Mouse (Mus musculus) midbrain, embryonic 11.5 days (tissue): ENCODE measurements at regions not wholly inside any gene's neighbourhood (a gene's known extent, or its start where the extent isn't known, plus 50 kb on each side); places are given as distances from the start of the nearest gene placed in this dataset.

Experiments used
- ATAC-seq: fragments of 200-750 bp; cut with Nextera tagmentation; 2 replicates; pipeline ENCODE4 v1.8.0; 2017; ENCODE audit warnings: moderate TSS enrichment, moderate library complexity; ENCODE audit not compliant: low FRiP score
- DNase-seq: peaks from one replicate; pipeline ENCODE4 v3.0.0; 2015; ENCODE audit warnings: low spot score; ENCODE audit errors: missing footprints
- H3K27ac ChIP-seq: fragments of 300-500 bp; sonication (generic); 2 replicates; pipeline ENCODE4 v1.5.1; 2014; ENCODE audit warnings: low read depth, low read length
- H3K27me3 ChIP-seq: fragments of 300-500 bp; sonication (generic); 2 replicates; pipeline ENCODE4 v1.6.1; 2014; ENCODE audit warnings: mild to moderate bottlenecking, low read length, moderate library complexity, mixed read lengths; ENCODE audit not compliant: control insufficient read depth, insufficient read depth
- H3K36me3 ChIP-seq: fragments of 300-500 bp; sonication (generic); 2 replicates; pipeline ENCODE4 v1.6.1; 2014; ENCODE audit warnings: mild to moderate bottlenecking, low read length, moderate library complexity, mixed read lengths; ENCODE audit not compliant: control insufficient read depth, insufficient read depth
- H3K4me1 ChIP-seq: fragments of 300-500 bp; sonication (generic); 2 replicates; pipeline ENCODE4 v1.6.1; 2014; ENCODE audit warnings: low read length; ENCODE audit not compliant: control insufficient read depth, insufficient read depth
- H3K4me2 ChIP-seq: fragments of 300-500 bp; sonication (generic); 2 replicates; pipeline ENCODE4 v1.6.1; 2014; ENCODE audit warnings: mild to moderate bottlenecking, moderate library complexity
- H3K4me3 ChIP-seq: fragments of 300-500 bp; sonication (generic); 2 replicates; pipeline ENCODE4 v1.5.1; 2014; ENCODE audit warnings: low read depth, low read length
- H3K9ac ChIP-seq: fragments of 300-500 bp; sonication (generic); 2 replicates; pipeline ENCODE4 v1.6.1; 2014; ENCODE audit warnings: low read length
- H3K9me3 ChIP-seq: fragments of 300-500 bp; sonication (generic); 2 replicates; pipeline ENCODE4 v1.6.1; 2016; ENCODE audit warnings: low read length; ENCODE audit not compliant: control insufficient read depth
- WGBS: fragments of 180-500 bp; shearing (Covaris S2); extraction: QIAGEN DNeasy Blood & Tissue Kit; methylation state at CpG from one replicate; pipeline ENCODE4 v1.1.7; 2014; 5-methylcytosine and 5-hydroxymethylcytosine counted together

DNA sequence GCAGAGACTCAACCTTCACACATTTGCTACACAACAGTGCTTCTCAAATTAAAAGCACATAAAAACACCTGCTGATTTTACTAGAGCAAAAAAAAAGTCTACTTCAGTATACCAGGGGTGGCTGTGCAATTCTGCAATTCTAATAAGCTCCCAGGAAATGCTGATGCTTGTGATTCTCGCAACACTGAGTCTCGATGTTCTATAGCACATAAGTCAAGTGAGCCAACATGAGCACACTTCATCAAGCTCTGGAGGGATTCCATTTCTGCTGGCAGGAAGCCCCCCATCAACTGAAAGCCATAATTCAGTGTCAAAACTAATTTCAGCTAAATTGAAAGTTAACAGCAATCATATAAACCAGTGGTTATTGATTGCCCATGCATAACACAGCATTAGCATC, 2676.7 kb upstream of the Gm6569 start:
- H3K9me3 ChIP-seq = no peaks in the 10 kb centered on the region
- no peak overlapping the region for H3K4me3 ChIP-seq
- DNase-seq = no peak
- no peak overlapping the region for H3K9ac ChIP-seq
- no peaks in the 10 kb centered on the region for H3K4me1 ChIP-seq
- WGBS = 92% methylated on average over 2 of the region's 2 CpGs
- H3K36me3 ChIP-seq = no peaks in the 10 kb centered on the region
- no peak for ATAC-seq
- no peak overlapping the region for H3K27ac ChIP-seq
- H3K4me2 ChIP-seq = no peak overlapping the region
- H3K27me3 ChIP-seq = no peaks in the 10 kb centered on the region

DNA sequence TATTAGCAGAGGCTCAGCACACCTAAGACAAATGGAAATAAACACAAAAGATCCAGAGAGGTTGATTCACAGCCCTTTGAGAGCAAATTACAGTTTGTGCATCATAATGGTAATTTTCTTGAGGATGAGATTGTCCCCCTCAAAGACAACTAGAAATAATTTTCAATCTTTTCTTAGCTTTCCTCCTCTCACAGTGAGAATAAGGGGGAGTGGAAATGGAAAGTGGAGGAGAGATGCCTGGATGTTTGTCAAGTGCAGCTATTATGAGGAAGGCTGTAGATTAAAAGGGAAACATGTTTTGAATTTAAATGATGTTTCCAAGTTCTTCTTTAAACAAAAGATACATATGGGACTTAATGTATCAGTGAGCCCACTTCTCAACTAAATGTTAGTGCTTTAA, 2672.3 kb upstream of the Gm6569 start:
- no peak overlapping the region for H3K9ac ChIP-seq
- no peaks in the 10 kb centered on the region for H3K9me3 ChIP-seq
- no peaks in the 10 kb centered on the region for H3K36me3 ChIP-seq
- no peaks in the 10 kb centered on the region for H3K27me3 ChIP-seq
- no peak overlapping the region for H3K4me2 ChIP-seq
- no peak overlapping the region for H3K27ac ChIP-seq
- H3K4me3 ChIP-seq = no peak overlapping the region
- DNase-seq = no peak
- no peak for ATAC-seq
- H3K4me1 ChIP-seq = no peaks in the 10 kb centered on the region

DNA sequence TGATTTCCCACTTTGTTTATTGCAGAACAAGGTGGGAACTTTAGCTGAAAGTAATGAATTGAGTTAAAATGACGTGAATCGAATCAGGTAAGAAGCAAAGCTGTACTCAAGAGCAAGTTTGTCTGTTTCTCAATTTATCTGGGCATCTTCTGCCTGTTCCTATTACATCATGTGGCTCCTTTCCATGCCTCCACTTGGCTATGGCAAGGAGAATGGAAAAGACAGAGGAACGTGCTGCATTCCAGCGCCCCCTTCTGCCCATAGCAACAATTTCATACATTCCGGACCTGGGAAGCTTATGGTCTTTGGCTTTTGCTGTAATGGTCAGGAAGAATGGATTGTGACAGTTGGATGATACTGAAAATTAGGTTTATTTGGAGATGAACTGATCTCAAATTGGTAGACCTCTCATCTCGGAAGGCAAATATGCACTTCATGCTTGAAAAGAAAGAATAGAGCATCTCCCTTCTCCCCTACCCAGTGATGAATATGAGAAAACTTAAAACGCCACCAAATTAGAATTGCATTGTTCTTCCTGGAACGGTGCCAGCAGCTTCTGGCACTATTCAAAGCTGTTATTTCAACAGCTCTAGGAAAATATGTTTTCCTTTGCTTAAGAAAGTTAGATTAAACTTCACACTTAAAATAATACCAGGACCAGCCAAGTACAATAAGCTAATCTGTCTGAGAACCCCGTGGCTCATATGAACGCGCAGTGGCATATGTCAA, 2639.2 kb upstream of the Gm6569 start:
- 61% methylated on average over 11 of the region's 11 CpGs for WGBS
- Histone ChIP-seq H3K4me2 (no peak overlapping the region), H3K4me1 (no peaks in the 10 kb centered on the region), H3K27me3 (no peaks in the 10 kb centered on the region), H3K4me3 (no peak overlapping the region), H3K27ac (no peak overlapping the region), H3K9ac (no peak overlapping the region), H3K9me3 (no peaks in the 10 kb centered on the region), H3K36me3 (no peaks in the 10 kb centered on the region)
- no peak for DNase-seq
- no peak for ATAC-seq

GRCm38 (mm10) chr15:71240647-71241351, 2593.6 kb upstream of the Gm6569 start:
- Histone ChIP-seq H3K4me2 (no peak overlapping the region), H3K27me3 (no peaks in the 10 kb centered on the region), H3K9ac (no peak overlapping the region), H3K4me1 (no peaks in the 10 kb centered on the region), H3K36me3 (no peaks in the 10 kb centered on the region), H3K4me3 (no peak overlapping the region), H3K9me3 (no peaks in the 10 kb centered on the region), H3K27ac (no peak overlapping the region)
- DNase-seq (peak; percentile 98), ATAC-seq (peak; percentile 79)
- 39% methylated on average over 9 of the region's 9 CpGs for WGBS

GRCm38 (mm10) chr15:71243539-71243938, 2590.8 kb upstream of the Gm6569 start:
- DNase-seq (no peak), ATAC-seq (no peak)

GRCm38 (mm10) chr15:71275876-71276565, 2558.3 kb upstream of the Gm6569 start:
- no peaks in the 10 kb centered on the region for H3K27me3 ChIP-seq

More at GRCm38 (mm10) chr15:71243539-71243938, 2590.8 kb upstream of the Gm6569 start:
- Histone ChIP-seq H3K4me1 (no peaks in the 10 kb centered on the region), H3K36me3 (no peaks in the 10 kb centered on the region), H3K9ac (no peak overlapping the region), H3K4me3 (no peak overlapping the region), H3K27ac (no peak overlapping the region), H3K9me3 (no peaks in the 10 kb centered on the region), H3K4me2 (no peak overlapping the region), H3K27me3 (no peaks in the 10 kb centered on the region)
- WGBS = 89% methylated on average over 9 of the region's 9 CpGs

GRCm38 (mm10) chr15:71276566-71276912, 2557.8 kb upstream of the Gm6569 start:
- Histone ChIP-seq H3K36me3 (no peaks in the 10 kb centered on the region), H3K4me2 (no peak overlapping the region), H3K4me1 (no peaks in the 10 kb centered on the region), H3K9me3 (no peaks in the 10 kb centered on the region), H3K4me3 (no peak overlapping the region), H3K9ac (no peak overlapping the region), H3K27ac (no peak overlapping the region), H3K27me3 (no peaks in the 10 kb centered on the region)
- ATAC-seq (no peak), DNase-seq (no peak)
- 81% methylated on average over 2 of the region's 2 CpGs for WGBS

More at GRCm38 (mm10) chr15:71275876-71276565, 2558.3 kb upstream of the Gm6569 start:
- Histone ChIP-seq H3K9ac (no peak overlapping the region), H3K4me2 (no peak overlapping the region), H3K4me1 (no peaks in the 10 kb centered on the region), H3K36me3 (no peaks in the 10 kb centered on the region), H3K4me3 (no peak overlapping the region), H3K27ac (no peak overlapping the region), H3K9me3 (no peaks in the 10 kb centered on the region)
- ATAC-seq (no peak), DNase-seq (no peak)
- WGBS = 100% methylated on average over 2 of the region's 2 CpGs

DNA sequence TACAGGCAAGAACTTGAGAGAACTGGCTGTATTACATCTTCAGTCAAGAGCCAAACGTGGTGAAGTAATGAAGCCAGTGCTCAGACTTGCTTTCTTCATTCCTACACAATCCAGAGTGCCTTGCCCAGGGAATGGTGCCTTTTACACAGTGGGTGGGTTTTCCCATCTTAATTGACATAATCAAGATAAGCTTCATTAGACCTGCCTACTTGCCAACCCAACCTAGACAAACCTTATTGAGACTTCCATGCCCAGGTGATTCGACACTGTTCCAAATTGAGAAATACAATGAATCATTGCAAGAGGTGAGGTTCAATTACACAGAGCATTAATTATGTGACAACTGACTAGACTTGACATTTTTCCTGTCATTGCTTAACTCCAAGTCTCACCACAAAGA, 2557.0 kb upstream of the Gm6569 start:
- DNase-seq (no peak), ATAC-seq (no peak)
- H3K27me3 ChIP-seq = no peaks in the 10 kb centered on the region
- no peaks in the 10 kb centered on the region for H3K9me3 ChIP-seq
- H3K36me3 ChIP-seq = no peaks in the 10 kb centered on the region
- H3K4me3 ChIP-seq = no peak overlapping the region
- H3K4me2 ChIP-seq = no peak overlapping the region
- H3K9ac ChIP-seq = no peak overlapping the region
- 82% methylated on average over 2 of the region's 2 CpGs for WGBS
- H3K27ac ChIP-seq = no peak overlapping the region
- H3K4me1 ChIP-seq = no peaks in the 10 kb centered on the region

GRCm38 (mm10) chr15:71283775-71284174, 2550.6 kb upstream of the Gm6569 start:
- Histone ChIP-seq H3K27ac (no peak overlapping the region), H3K4me3 (no peak overlapping the region), H3K4me1 (no peaks in the 10 kb centered on the region), H3K27me3 (no peaks in the 10 kb centered on the region), H3K9me3 (no peaks in the 10 kb centered on the region), H3K4me2 (no peak overlapping the region), H3K9ac (no peak overlapping the region), H3K36me3 (no peaks in the 10 kb centered on the region)
- DNase-seq (no peak), ATAC-seq (no peak)
- 88% methylated on average over 3 of the region's 3 CpGs for WGBS
